Mouse (Mus musculus) limb, embryonic 13.5 days (tissue): Measurements from ENCODE around the gene Ccdc106. TPM values are rescaled to one million over a fixed set of nuclear protein-coding genes. Genes with fewer than 3 reads are reported as not detected.

ENCODE experiments used
- ATAC-seq: fragments of 200-750 bp; cut with Nextera tagmentation; 2 replicates; pipeline ENCODE4 v1.8.0; 2017; ENCODE audit warnings: low read depth, moderate number of reproducible peaks, moderate TSS enrichment; ENCODE audit not compliant: low FRiP score
- H3K27ac ChIP-seq: fragments of 300-500 bp; sonication (generic); 2 replicates; pipeline ENCODE4 v1.5.1; 2015; ENCODE audit warnings: inconsistent platforms, mild to moderate bottlenecking, moderate library complexity
- H3K27me3 ChIP-seq: fragments of 300-500 bp; sonication (generic); 2 replicates; pipeline ENCODE4 v1.6.1; 2015; ENCODE audit warnings: mild to moderate bottlenecking, inconsistent platforms
- H3K36me3 ChIP-seq: fragments of 300-500 bp; sonication (generic); 2 replicates; pipeline ENCODE4 v1.6.1; 2015; ENCODE audit warnings: inconsistent platforms, mild to moderate bottlenecking, moderate library complexity
- H3K4me1 ChIP-seq: fragments of 300-500 bp; sonication (generic); 2 replicates; pipeline ENCODE4 v1.6.1; 2015; ENCODE audit warnings: inconsistent platforms
- H3K4me2 ChIP-seq: fragments of 300-500 bp; sonication (generic); replicated peaks from 2 replicates; pipeline ENCODE4 v1.6.1; 2015; ENCODE audit warnings: inconsistent platforms, mild to moderate bottlenecking, moderate library complexity
- H3K4me3 ChIP-seq: fragments of 300-500 bp; sonication (generic); 2 replicates; pipeline ENCODE4 v1.5.1; 2015; ENCODE audit warnings: moderate library complexity, mild to moderate bottlenecking, inconsistent platforms
- H3K9ac ChIP-seq: fragments of 300-500 bp; sonication (generic); 2 replicates; pipeline ENCODE4 v1.6.1; 2015; ENCODE audit warnings: mild to moderate bottlenecking, inconsistent platforms
- H3K9me3 ChIP-seq: fragments of 300-500 bp; sonication (generic); 2 replicates; pipeline ENCODE4 v1.6.1; 2016; ENCODE audit warnings: inconsistent platforms
- WGBS: fragments of 180-500 bp; shearing (Covaris S2); methylation state at CpG from one replicate; pipeline ENCODE4 v1.1.7; 2015; 5-methylcytosine and 5-hydroxymethylcytosine counted together
- polyA plus RNA-seq: library from polyadenylated mRNA; unstranded; fragments of >200 nt; fragmentation: Nextera tagmentation; extraction: Ambion mirVana; gene quantifications from 2 replicates; pipeline ENCODE4 v1.2.1, GENCODE M21; 2015

Gene Ccdc106
- 44.9 and 47.8 TPM in 2 replicates for polyA plus RNA-seq

DNA sequence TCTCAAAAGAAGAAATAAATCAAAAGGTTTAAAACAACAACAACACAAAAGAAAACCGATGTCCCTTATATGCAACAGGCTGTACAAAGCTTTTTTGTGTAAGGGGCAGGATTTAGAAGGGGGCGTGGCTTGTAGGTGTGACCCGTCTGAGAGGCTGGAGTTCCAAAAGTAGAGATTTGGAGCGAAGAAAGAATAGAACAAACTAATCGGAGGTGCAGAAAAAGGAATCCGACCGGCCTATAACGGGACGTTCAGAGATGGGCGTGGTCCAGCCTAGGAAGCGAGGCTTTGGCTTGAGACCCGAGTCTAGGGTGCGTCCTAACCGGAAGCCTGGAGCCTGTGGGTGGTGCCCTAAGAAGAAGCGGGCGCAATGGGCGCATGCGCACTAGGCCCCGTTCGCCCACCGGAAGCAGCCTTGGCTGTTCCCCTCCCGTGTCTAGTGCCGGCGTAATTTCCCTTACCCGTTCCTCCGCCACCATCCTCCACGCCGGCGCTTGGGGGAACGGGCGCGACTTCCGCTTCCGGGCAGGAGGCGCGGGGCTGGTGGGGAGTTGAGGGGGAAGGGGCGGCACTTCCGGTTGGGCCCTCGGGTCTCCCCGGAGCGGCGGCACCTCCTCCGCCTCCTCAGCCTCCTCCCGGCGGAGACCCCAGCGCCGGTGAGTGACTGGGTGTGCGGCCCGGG, at the start of gene Ccdc106, which contains the start of gene Zfp865:
Ccdc106 (plus strand) TSS at position 554 of the 682 bp plus-strand sequence.
Zfp865 (plus strand) TSS at position 377 of the 682 bp plus-strand sequence.
- Histone ChIP-seq H3K9me3 (no peaks in the 10 kb centered on the region), H3K27ac (peak within 1 kb of the TSS; percentile 97), H3K36me3 (peaks cover 52% of the 10 kb centered on the region), H3K4me1 (peaks cover 21% of the 10 kb centered on the region), H3K9ac (peak within 1 kb of the TSS; percentile 97), H3K27me3 (no peaks in the 10 kb centered on the region), H3K4me2 (peak within 1 kb of the TSS; percentile 91), H3K4me3 (peak within 1 kb of the TSS; percentile 85)
- peak; percentile 90 for ATAC-seq
- WGBS, result under 1% methylated on average over 42 of the region's 49 CpGs

DNA sequence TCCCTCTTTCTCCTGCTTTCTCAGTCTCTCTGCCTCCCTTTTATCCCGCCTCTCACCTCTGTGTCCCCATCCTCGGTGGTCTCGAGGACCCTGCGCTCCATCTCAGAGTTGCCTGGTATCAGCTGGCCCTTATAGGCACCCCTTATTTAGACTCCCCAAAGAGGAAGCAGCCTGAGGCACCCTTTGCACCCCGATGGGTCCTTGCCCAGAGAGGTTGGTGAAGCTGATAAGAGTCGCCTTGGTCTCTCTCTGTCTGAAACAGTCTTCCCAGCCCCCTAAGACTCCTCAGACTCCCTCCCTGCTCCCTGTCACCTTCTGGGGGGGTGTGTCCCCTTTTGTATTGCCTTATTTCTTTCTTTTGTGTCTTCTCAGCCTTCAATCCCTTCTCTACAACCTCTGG, 49.3 kb upstream of the Ccdc106 start, which contains the start of gene Sbk3:
Sbk3 (minus strand) TSS at position 101 of the 400 bp plus-strand sequence.
- H3K9ac ChIP-seq, result no peak within 1 kb of the TSS
- no peak for ATAC-seq
- H3K36me3 ChIP-seq, result no peaks in the 10 kb centered on the region
- no peak within 1 kb of the TSS for H3K4me3 ChIP-seq
- no peak within 1 kb of the TSS for H3K27ac ChIP-seq
- peaks cover 7% of the 10 kb centered on the region; the same call in 1 of the 2 replicates for H3K27me3 ChIP-seq
- H3K9me3 ChIP-seq, result no peaks in the 10 kb centered on the region
- H3K4me2 ChIP-seq, result no peak within 1 kb of the TSS
- H3K4me1 ChIP-seq, result no peaks in the 10 kb centered on the region
- WGBS, result 49% methylated on average over 6 of the region's 6 CpGs

DNA sequence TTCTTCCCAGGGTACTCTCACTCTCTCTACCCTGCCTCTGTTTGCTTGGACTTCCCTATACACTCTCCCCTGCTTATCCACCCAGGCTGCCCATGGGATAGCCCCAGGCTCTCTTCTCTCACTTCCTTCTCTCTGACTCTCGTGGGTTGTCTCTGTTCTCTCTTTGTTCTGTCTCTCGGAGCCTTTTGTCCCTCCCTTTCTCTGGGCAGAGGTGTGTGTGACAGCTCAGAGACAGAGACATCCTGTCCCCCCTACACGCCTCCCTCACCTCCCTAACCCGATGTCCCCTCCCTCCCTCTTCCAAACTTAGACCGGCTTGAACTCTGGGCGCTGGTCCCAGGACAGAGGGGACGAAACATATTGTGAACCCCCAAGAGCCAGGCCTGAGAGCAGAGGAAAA, 48.6 kb upstream of the Ccdc106 start:
- Histone ChIP-seq H3K4me1 (no peaks in the 10 kb centered on the region), H3K4me3 (no peak overlapping the region), H3K9me3 (0 out of 2 replicates have a peak, but pooled peaks cover under 1% of the 10 kb centered on the region), H3K27me3 (peaks cover 4% of the 10 kb centered on the region; the same call in 1 of the 2 replicates), H3K9ac (no peak overlapping the region), H3K27ac (no peak overlapping the region), H3K4me2 (no peak overlapping the region), H3K36me3 (no peaks in the 10 kb centered on the region)
- 27% methylated on average over 7 of the region's 7 CpGs for WGBS
- no peak for ATAC-seq

DNA sequence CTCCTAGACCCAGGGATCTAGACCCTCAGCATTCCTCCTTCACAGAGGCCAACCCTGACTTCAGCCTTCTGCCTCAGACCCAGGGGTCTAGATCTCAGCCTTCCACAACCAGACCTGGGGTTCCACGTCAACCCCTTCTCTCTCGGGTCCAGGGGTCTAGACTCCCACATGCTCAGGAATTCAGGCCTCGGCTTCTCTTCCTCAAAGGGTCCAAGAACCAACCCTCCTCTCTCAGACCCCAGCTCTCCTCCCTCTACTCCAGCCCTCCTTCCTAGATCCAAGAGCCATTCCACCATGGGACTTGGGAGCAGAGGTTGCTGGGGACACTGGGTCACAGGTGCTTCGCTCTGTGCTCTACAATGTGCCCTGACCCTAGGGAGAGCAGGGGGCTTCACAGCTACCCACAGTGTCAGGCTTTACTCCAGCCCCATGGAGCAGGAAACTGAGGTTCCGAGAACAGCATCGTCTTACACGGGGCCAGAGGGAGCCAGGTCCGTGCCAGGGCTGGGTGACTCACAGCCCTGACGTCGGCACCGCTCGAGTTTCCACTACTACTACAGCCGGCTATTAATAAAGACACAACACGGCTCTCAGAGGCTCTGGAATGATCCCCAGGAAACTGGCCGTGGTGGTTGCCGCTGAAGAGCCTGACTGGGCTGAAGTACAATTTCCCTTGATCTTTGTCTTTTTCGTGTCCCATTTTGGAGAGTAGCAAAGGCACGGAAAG, 47.9 kb upstream of the Ccdc106 start:
- no peak overlapping the region for H3K4me3 ChIP-seq
- 66% methylated on average over 18 of the region's 18 CpGs for WGBS

DNA sequence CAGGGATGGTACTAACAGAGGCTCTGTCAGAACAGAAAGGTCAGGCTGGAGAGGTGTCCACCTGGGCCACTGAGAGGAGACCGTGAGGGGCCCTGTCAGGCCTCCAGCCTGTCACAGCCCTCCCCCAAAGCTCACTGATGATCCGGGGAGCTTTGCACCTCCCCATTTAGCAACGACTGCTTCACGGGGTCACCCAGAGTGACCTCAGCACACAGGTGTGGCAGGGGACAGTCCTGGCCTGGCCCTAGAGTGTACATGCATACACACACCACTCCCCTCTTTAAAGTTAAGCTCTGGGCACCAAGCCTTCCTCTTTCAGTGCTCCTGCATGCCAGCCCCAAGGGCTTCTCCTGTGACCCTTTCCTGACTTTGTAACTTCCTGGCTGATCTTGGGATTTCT, 44.9 kb upstream of the Ccdc106 start:
- no peak overlapping the region for H3K27ac ChIP-seq
- no peaks in the 10 kb centered on the region for H3K27me3 ChIP-seq
- H3K36me3 ChIP-seq, result no peaks in the 10 kb centered on the region
- 43% methylated on average over 4 of the region's 4 CpGs for whole genome bisulfite sequencing
- H3K4me3 ChIP-seq, result no peak overlapping the region
- H3K9me3 ChIP-seq, result 0 out of 2 replicates have a peak, but pooled peaks cover 3% of the 10 kb centered on the region
- no peak overlapping the region for H3K9ac ChIP-seq
- H3K4me1 ChIP-seq, result no peaks in the 10 kb centered on the region
- H3K4me2 ChIP-seq, result no peak overlapping the region
- no peak for ATAC-seq

More for the DNA sequence above, 47.9 kb upstream of the Ccdc106 start:
- Histone ChIP-seq H3K27ac (no peak overlapping the region), H3K9ac (no peak overlapping the region), H3K9me3 (0 out of 2 replicates have a peak, but pooled peaks cover 3% of the 10 kb centered on the region), H3K4me1 (no peaks in the 10 kb centered on the region), H3K4me2 (no peak overlapping the region), H3K36me3 (no peaks in the 10 kb centered on the region), H3K27me3 (peaks cover 1% of the 10 kb centered on the region; the same call in 1 of the 2 replicates)
- no peak; the same call in 1 of the 2 replicates for ATAC-seq

DNA sequence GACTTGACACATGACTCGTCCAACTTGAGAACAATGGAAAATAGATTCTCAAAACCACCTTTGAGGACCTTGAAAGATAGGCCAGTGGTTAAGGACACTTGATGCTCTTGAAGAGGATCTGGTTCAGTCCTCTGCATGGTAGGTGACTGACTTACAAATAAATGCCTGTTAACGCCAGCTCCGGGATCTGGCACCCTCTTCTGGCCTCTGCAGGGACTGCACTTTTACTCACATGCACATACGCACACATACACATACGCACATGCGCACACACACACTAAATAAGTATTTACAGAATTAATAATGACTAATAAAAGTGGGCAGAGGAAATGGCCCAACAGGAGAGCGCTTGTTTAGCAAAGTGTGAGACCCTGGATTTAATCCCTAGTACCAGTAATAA, 43.5 kb upstream of the Ccdc106 start:
- no peaks in the 10 kb centered on the region for H3K36me3 ChIP-seq
- no peak overlapping the region for H3K27ac ChIP-seq
- H3K9ac ChIP-seq, result no peak overlapping the region
- H3K4me1 ChIP-seq, result no peaks in the 10 kb centered on the region
- WGBS, result 88% methylated on average over 7 of the region's 7 CpGs
- no peak for ATAC-seq
- H3K4me2 ChIP-seq, result no peak overlapping the region
- H3K4me3 ChIP-seq, result no peak overlapping the region
- no peaks in the 10 kb centered on the region for H3K27me3 ChIP-seq
- 0 out of 2 replicates have a peak, but pooled peaks cover 3% of the 10 kb centered on the region for H3K9me3 ChIP-seq

DNA sequence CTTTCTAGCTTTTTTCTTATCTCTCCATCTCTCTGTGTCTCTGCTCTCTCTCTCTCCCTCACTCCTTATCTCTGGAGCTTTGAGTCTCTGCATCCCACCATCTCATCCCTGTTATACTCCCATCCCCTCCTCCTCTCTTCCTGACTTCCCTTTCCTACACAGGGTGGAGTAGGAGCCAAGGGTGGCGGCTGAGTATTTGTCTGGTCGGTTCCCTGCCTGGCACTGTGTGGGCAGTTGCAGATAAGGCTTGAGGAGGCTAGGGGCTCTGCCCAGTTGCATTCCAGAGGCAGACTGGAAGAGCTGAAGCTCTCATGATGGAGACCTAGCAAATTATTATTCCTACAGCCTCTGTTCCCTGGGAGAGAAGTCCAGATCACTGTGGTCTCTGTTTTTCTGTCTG, 32.1 kb upstream of the Ccdc106 start:
- Histone ChIP-seq H3K27ac (no peak overlapping the region), H3K9me3 (peaks cover 11% of the 10 kb centered on the region; the same call in 1 of the 2 replicates), H3K9ac (no peak overlapping the region), H3K4me1 (no peaks in the 10 kb centered on the region), H3K4me3 (no peak overlapping the region), H3K36me3 (peaks cover 22% of the 10 kb centered on the region), H3K27me3 (peaks cover 9% of the 10 kb centered on the region), H3K4me2 (no peak overlapping the region)
- WGBS, result 68% methylated on average over 2 of the region's 2 CpGs
- ATAC-seq, result no peak

DNA sequence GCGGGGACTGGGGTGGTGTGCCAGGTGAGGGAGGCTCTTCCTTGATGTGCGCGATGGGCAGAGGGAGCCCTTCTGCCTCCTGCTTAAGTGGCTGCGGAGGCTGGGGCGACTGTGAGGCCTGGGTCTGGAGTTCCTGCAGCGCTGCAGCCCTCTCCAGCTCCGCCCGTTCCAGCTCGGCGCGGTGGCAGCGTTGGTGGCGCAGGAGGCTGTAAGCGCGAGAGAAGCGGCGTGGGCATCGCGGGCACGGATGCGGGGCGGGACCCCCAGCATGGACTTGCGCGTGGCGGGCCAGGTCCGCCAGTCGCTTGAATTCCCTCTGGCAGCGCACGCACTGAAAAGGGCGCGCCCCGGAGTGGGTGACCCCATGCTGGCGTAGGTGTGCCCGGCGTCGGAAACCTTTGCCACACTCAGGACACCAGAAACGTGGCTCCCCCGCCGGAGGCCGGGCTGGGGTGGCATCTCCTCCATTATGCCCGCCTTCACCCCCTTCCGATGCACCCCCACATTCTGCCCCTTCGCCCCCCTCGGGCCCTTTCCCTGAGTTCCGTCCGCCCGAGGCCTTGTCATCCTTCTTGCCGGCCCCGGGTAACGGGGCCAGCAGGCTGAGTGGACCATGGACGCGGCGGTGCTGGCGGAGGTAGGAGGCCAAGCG, 26.9 kb upstream of the Ccdc106 start:
- Histone ChIP-seq H3K27me3 (peaks cover 25% of the 10 kb centered on the region), H3K4me1 (peaks cover 27% of the 10 kb centered on the region), H3K4me2 (peak overlapping the region; percentile 85), H3K27ac (no peak overlapping the region), H3K4me3 (peak overlapping the region; percentile 81), H3K36me3 (peaks cover 35% of the 10 kb centered on the region), H3K9me3 (peaks cover 11% of the 10 kb centered on the region; the same call in 1 of the 2 replicates), H3K9ac (peak overlapping the region; percentile 83)
- no peak for ATAC-seq
- WGBS, result 33% methylated on average over 53 of the region's 55 CpGs

DNA sequence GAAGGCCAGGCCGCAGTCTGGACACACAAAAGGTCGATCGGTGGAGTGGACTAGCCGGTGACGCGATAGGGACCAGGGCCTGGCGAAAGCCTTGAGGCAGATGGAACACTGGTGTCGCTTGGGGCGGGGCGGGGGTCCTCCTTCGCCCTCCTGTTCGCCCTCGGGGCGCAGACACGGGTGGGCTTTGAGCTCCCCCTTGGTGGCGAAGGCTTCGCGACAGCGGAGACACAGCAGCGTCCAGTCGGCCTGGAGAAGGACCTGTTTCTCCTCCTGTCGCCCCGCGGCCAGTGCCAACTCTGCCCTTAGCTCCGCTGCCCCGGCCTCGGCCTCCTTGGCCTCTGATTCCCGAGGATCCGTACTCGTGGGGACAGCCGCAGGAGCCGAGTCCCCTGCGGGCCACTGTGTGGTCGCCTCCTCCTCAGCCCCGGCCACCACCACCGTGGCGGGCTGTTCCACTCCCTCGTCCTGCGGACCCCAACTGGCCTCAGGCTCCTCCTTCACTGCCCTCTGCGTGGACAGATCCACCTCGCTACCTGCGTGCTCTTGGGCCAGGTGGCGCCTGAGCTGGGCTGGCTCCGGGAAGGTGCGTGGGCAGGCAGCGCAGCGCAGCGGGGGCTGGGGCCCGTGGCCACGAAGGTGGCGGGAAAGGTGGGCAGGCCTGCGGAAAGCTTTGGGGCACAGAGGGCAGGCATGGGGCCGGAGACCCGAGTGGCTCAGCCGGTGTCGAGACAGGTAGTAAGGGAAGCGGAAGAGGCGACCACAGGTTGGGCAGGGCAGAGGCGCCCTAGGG, 26.2 kb upstream of the Ccdc106 start:
- no peak overlapping the region for H3K27ac ChIP-seq
- H3K9ac ChIP-seq, result peak overlapping the region; percentile 83
- peaks cover 25% of the 10 kb centered on the region for H3K27me3 ChIP-seq
- peak overlapping the region; percentile 85 for H3K4me2 ChIP-seq
- H3K36me3 ChIP-seq, result peaks cover 35% of the 10 kb centered on the region
- H3K4me1 ChIP-seq, result peaks cover 27% of the 10 kb centered on the region
- H3K4me3 ChIP-seq, result peak overlapping the region; percentile 81
- peaks cover 11% of the 10 kb centered on the region; the same call in 1 of the 2 replicates for H3K9me3 ChIP-seq
- no peak for ATAC-seq
- 46% methylated on average over 59 of the region's 59 CpGs for WGBS

DNA sequence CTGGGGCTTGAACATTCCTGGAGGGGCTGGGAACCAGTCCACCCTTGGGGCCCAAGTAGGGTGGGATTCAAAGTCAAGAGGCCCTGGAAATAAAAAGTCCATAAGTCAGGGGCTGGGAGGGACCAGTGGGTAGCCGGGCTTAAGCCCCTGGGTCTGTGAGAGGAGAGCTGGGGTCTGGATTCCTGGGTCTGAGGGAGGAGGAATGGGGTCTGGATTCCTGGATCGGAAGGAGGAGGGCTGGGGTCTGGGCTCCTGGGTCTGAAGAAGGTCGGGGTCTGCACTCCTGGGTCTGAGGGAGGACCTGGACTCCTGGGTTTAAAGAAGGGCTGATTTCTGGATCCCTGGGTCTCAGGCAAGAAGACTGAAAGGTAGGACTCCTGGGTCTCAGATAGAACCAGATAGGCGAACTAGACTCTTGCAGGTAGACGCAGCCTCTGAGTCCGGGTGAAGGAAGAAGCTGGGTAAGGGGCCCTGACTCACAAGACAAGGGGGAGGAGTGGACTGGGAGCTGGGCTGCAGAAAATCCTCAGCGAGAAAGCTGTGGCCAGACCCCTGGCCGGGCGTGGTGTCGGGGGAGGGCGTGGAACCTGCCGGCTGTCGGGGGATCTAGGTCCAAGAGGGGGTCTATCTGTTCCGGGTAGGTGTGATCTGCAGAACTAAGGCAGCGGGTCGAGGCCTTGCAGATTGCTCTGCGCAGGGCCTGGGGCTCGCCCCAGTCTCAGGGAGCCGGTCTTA, 24.9 kb upstream of the Ccdc106 start:
- peaks cover 9% of the 10 kb centered on the region; the same call in 1 of the 2 replicates for H3K9me3 ChIP-seq
- peaks cover 35% of the 10 kb centered on the region for H3K36me3 ChIP-seq
- peaks cover 25% of the 10 kb centered on the region for H3K27me3 ChIP-seq
- WGBS, result 7% methylated on average over 19 of the region's 19 CpGs
- peak overlapping the region; percentile 85 for H3K4me2 ChIP-seq
- H3K4me3 ChIP-seq, result peak overlapping the region; percentile 81
- peak; percentile 68; the same call in 1 of the 2 replicates for ATAC-seq
- peak overlapping the region; percentile 39; the same call in 1 of the 2 replicates for H3K27ac ChIP-seq
- peak overlapping the region; percentile 83 for H3K9ac ChIP-seq
- H3K4me1 ChIP-seq, result peaks cover 27% of the 10 kb centered on the region
